Mouse (Mus musculus) liver, embryonic 11.5 days (tissue): ENCODE results near the gene Nde1. TPM values are rescaled to one million over a fixed set of nuclear protein-coding genes. Genes with fewer than 3 reads are reported as not detected.
A peak's percentile ranks its signal among the peaks of the same experiment; 100 is the strongest.
"Not testable (repeated sequence)": the region's sequence is repeated elsewhere in the genome, so short reads cannot be mapped to it uniquely, and the experiment has no call there.

Source experiments
- ATAC-seq: fragments of 200-750 bp; cut with Nextera tagmentation; replicated peaks from 2 replicates; pipeline ENCODE4 v1.8.0; 2017; ENCODE audit warnings: moderate number of reproducible peaks, mild to moderate bottlenecking, moderate TSS enrichment, moderate library complexity; ENCODE audit not compliant: low FRiP score
- DNase-seq: peaks from one replicate; pipeline ENCODE4 v3.0.0-alpha.2; 2017; ENCODE audit warnings: low spot score
- H3K27ac ChIP-seq: fragments of 300-500 bp; sonication (generic); 2 replicates; pipeline ENCODE4 v1.5.1; 2014; ENCODE audit warnings: mild to moderate bottlenecking, low read depth, low read length, control low read depth
- H3K27me3 ChIP-seq: fragments of 300-500 bp; sonication (generic); replicated peaks from 2 replicates; pipeline ENCODE4 v1.6.1; 2014; ENCODE audit warnings: low read length, mixed read lengths; ENCODE audit not compliant: control insufficient read depth, insufficient read depth
- H3K36me3 ChIP-seq: fragments of 300-500 bp; sonication (generic); 2 replicates; pipeline ENCODE4 v1.6.1; 2014; ENCODE audit warnings: mild to moderate bottlenecking, low read length, moderate library complexity, mixed read lengths; ENCODE audit not compliant: control insufficient read depth, insufficient read depth
- H3K4me1 ChIP-seq: fragments of 300-500 bp; sonication (generic); replicated peaks from 2 replicates; pipeline ENCODE4 v1.6.1; 2014; ENCODE audit warnings: low read length, mixed read lengths; ENCODE audit not compliant: control insufficient read depth, insufficient read depth
- H3K4me2 ChIP-seq: fragments of 300-500 bp; sonication (generic); 2 replicates; pipeline ENCODE4 v1.6.1; 2014; ENCODE audit warnings: mild to moderate bottlenecking, control low read depth, moderate library complexity
- H3K4me3 ChIP-seq: fragments of 300-500 bp; sonication (generic); 2 replicates; pipeline ENCODE4 v1.5.1; 2014; ENCODE audit warnings: low read depth, low read length, control low read depth
- H3K9ac ChIP-seq: fragments of 300-500 bp; sonication (generic); 2 replicates; pipeline ENCODE4 v1.6.1; 2014; ENCODE audit warnings: low read depth, low read length, control low read depth
- H3K9me3 ChIP-seq: fragments of 300-500 bp; sonication (generic); 2 replicates; pipeline ENCODE4 v1.6.1; 2016; ENCODE audit warnings: low read length, inconsistent platforms, mixed read lengths; ENCODE audit not compliant: control insufficient read depth
- WGBS: fragments of 180-500 bp; shearing (Covaris S2); extraction: QIAGEN DNeasy Blood & Tissue Kit; methylation state at CpG from one replicate; pipeline ENCODE4 v1.1.7; 2014; 5-methylcytosine and 5-hydroxymethylcytosine counted together
- polyA plus RNA-seq: library from polyadenylated mRNA; unstranded; fragments of >200 nt; fragmentation: Nextera tagmentation; extraction: Ambion mirVana; gene quantifications from 2 replicates; pipeline ENCODE4 v1.2.1, GENCODE M21; 2014

Nde1 gene
- polyA plus RNA-seq, 1 experiment from 2014 or later, result 78.2 TPM

DNA sequence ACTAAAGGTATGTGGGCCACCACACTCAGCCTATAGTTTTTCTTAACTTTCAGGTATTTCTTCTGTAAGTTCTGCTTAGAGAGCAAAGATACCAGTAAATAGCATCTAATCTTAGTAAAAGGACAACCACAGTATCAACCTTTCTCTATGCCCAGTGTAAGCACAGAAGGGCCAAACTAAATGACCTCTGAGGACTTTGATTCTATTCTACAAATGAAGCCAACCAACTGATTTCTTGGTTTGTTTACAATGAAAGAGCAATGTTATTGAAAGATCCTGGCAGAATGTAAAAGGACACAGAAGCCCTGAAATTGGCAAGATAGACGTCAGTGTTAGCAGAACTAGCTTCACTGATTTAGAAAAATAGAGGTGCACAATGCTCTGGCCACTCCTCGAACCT, 7.4 kb upstream of the Nde1 start:
- H3K9me3 ChIP-seq, H3K4me3 ChIP-seq, H3K4me1 ChIP-seq, H3K9ac ChIP-seq, H3K27ac ChIP-seq, ATAC-seq, H3K27me3 ChIP-seq, DNase-seq, H3K4me2 ChIP-seq, H3K36me3 ChIP-seq: not testable (repeated sequence)
- 79% methylated on average over 1 of the region's 2 CpGs for WGBS

DNA sequence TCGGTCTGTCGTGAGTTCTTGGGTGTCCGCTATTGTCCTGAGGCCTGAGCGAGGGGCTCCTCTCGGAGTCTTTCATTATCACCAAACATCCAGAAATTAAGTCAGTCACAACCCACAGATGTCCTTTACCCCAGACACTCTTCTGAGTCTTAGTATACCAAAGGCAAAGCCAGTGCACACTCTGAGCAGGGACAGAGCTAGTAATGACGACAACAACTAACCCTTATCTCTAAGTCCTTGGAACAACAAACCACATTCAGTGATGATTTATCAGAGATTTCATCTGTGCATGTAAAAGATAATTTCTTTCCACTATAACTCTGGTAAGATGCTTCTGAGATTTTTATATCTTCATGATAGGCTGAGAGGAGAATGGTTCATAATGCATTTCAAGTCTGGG, 6.8 kb upstream of the Nde1 start:
- H3K4me1 ChIP-seq, result peaks cover 6% of the 10 kb centered on the region
- WGBS, result 90% methylated on average over 6 of the region's 6 CpGs
- H3K4me3 ChIP-seq, result no peak overlapping the region
- H3K4me2 ChIP-seq, result no peak overlapping the region
- peaks cover 9% of the 10 kb centered on the region; the same call in 1 of the 2 replicates for H3K36me3 ChIP-seq
- H3K27ac ChIP-seq, result no peak overlapping the region
- ATAC-seq (no peak), DNase-seq (no peak)
- no peak overlapping the region for H3K9ac ChIP-seq
- H3K9me3 ChIP-seq, result no peaks in the 10 kb centered on the region
- no peaks in the 10 kb centered on the region for H3K27me3 ChIP-seq

- no peak for ATAC-seq
- Histone ChIP-seq H3K4me2 (peak overlapping the region; percentile 90), H3K27me3 (no peaks in the 10 kb centered on the region), H3K27ac (peak overlapping the region; percentile 71), H3K9me3 (no peaks in the 10 kb centered on the region), H3K4me1 (peaks cover 6% of the 10 kb centered on the region), H3K9ac (peak overlapping the region; percentile 83), H3K36me3 (no peaks in the 10 kb centered on the region), H3K4me3 (peak overlapping the region; percentile 87)
- 7% methylated on average over 7 of the region's 7 CpGs for WGBS
- DNase-seq, result no peak
Measured at GRCm38 (mm10) chr16:14158536-14158935, 4.5 kb upstream of the Nde1 start.

DNA sequence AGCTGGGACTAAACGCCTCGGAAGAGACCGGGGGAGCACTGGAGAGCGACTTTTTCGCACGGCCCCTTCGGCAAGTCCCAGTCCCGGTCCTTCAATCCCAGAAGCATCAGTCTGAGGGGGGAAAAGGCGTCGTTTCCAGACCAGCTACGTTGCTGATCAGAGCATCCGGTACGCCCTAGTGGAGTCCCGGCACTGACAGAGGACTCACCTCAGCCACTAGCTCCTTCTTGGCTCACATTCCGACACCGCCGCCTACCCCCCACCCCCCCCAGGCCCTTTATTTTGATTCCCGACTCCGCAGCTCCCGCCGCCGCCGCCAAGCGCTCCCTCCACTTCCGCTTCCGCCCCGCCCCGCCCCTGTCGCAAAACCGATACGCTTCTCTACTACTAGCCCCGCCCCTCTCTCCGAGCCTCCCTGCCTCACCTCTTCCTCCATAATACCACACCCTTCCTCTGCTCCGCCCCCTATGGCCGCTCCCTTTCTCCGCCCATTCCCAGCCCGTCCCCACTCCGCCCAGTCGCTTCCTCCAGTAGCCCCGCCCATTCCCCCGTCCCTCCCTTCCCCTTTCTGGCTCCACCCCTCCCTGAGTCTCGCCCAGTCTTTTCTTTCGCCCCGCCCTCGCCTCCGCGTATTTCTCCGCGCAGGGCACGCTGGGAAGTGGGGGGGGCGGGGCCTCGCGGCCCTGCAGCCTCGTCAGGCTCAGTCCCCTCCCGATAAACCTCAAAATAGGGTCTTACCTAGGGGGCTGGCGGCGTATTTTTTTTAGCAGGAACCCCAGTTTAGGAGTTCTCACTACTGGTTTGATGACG, 3.9 kb upstream of the Nde1 start:
- Histone ChIP-seq H3K4me3 (peak overlapping the region; percentile 87), H3K9me3 (no peaks in the 10 kb centered on the region), H3K27me3 (no peaks in the 10 kb centered on the region), H3K9ac (peak overlapping the region; percentile 90), H3K36me3 (no peaks in the 10 kb centered on the region), H3K4me2 (peak overlapping the region; percentile 90), H3K4me1 (peaks cover 8% of the 10 kb centered on the region), H3K27ac (peak overlapping the region; percentile 87)
- peak; percentile 100 for DNase-seq
- WGBS, result under 1% methylated on average over 53 of the region's 58 CpGs
- ATAC-seq, result peak; percentile 85

- peak overlapping the region; percentile 83 for H3K4me2 ChIP-seq
- no peak for DNase-seq
- H3K36me3 ChIP-seq, result no peaks in the 10 kb centered on the region
- H3K27me3 ChIP-seq, result no peaks in the 10 kb centered on the region
- no peaks in the 10 kb centered on the region for H3K9me3 ChIP-seq
- peak overlapping the region; percentile 87 for H3K27ac ChIP-seq
- WGBS, result under 1% methylated on average over 10 of the region's 10 CpGs
- H3K4me1 ChIP-seq, result peaks cover 12% of the 10 kb centered on the region
- H3K9ac ChIP-seq, result peak overlapping the region; percentile 90
- peak overlapping the region; percentile 87 for H3K4me3 ChIP-seq
- ATAC-seq, result no peak
Measured at GRCm38 (mm10) chr16:14159746-14160131, 3.3 kb upstream of the Nde1 start.

DNA sequence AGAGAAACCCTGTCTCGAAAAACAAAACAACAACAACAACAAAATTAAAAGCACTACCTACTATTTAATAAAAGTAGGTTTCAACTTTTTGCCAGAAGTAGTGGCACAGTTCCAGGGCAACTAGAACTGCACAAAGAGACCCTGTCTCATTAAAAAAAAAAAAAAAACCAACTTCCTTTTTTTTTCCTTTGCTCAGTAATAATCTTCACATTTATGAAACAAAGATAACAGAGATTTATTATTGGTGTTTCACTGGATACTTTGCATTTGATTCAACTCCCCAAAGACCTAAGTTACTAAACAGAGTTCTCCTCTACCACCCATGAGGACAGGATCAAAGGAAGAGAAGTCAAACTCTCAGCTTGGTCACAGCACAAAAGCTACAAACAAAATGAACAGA, 2.1 kb upstream of the Nde1 start:
- Histone ChIP-seq H3K4me1 (peaks cover 21% of the 10 kb centered on the region), H3K9ac (no peak overlapping the region), H3K4me2 (no peak overlapping the region), H3K4me3 (no peak overlapping the region), H3K27me3 (no peaks in the 10 kb centered on the region), H3K9me3 (no peaks in the 10 kb centered on the region), H3K27ac (no peak overlapping the region), H3K36me3 (no peaks in the 10 kb centered on the region)
- DNase-seq (no peak), ATAC-seq (no peak)
- 84% methylated on average over 1 of the region's 1 CpGs for WGBS

- Histone ChIP-seq H3K27me3 (no peaks in the 10 kb centered on the region), H3K9ac (peak overlapping the region; percentile 95), H3K36me3 (peaks cover 3% of the 10 kb centered on the region; the same call in 1 of the 2 replicates), H3K27ac (peak overlapping the region; percentile 82), H3K4me3 (peak overlapping the region; percentile 85), H3K4me2 (peak overlapping the region; percentile 87), H3K4me1 (peaks cover 19% of the 10 kb centered on the region), H3K9me3 (no peaks in the 10 kb centered on the region)
- 4% methylated on average over 10 of the region's 10 CpGs for WGBS
- DNase-seq, result no peak
- no peak for ATAC-seq
Measured at GRCm38 (mm10) chr16:14163731-14164130, 656 bp downstream of the Nde1 start.

DNA sequence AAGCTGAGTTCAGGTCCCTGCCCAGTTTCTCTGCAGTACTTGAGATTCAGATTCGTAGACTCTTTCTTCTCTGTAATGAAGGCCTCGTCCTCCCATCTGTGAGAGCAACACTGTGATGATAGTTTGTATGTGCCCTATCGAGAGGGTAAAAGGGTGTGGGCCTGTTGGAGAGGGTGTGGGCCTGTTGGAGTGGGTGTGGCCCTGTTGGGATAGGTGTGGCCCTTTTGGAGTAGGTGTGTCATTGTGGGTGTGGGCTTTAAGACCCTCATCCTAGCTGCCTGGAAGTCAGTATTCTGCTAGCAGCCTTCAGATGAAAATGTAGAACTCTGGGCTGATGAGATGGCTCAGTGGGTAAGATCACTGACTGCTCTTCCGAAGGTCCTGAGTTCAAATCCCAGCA, 3.4 kb downstream of the Nde1 start:
- H3K4me1 ChIP-seq, result peaks cover 19% of the 10 kb centered on the region
- H3K4me3 ChIP-seq, result no peak overlapping the region
- no peaks in the 10 kb centered on the region for H3K27me3 ChIP-seq
- no peaks in the 10 kb centered on the region for H3K9me3 ChIP-seq
- H3K36me3 ChIP-seq, result peaks cover 24% of the 10 kb centered on the region
- 61% methylated on average over 4 of the region's 4 CpGs for WGBS
- DNase-seq, result no peak
- H3K4me2 ChIP-seq, result 0 out of 2 replicates have a peak overlapping the region, but pooled peaks have one; percentile 6
- H3K27ac ChIP-seq, result 0 out of 2 replicates have a peak overlapping the region, but pooled peaks have one; percentile 23
- ATAC-seq, result peak; percentile 38
- H3K9ac ChIP-seq, result no peak overlapping the region

GRCm38 (mm10) chr16:14169706-14170105, 6.6 kb downstream of the Nde1 start:
- DNase-seq, result no peak
- Histone ChIP-seq H3K9ac (no peak overlapping the region), H3K27me3 (no peaks in the 10 kb centered on the region), H3K27ac (no peak overlapping the region), H3K4me2 (no peak overlapping the region), H3K36me3 (peaks cover 48% of the 10 kb centered on the region), H3K4me3 (no peak overlapping the region), H3K9me3 (no peaks in the 10 kb centered on the region), H3K4me1 (peaks cover 13% of the 10 kb centered on the region)
- no peak for ATAC-seq
- WGBS, result 82% methylated on average over 1 of the region's 1 CpGs
